Mouse (Mus musculus): Measurements from ENCODE around the gene Zfp598.

GRCm38 (mm10) chr17:24715556-24715955 lies 46.1 kb downstream of the Zfp598 start:
- TF ChIP-seq CTCF (IDR thresholded peaks at IDR 0.05; ENCODE audit: insufficient read depth, low read depth, low read length) (no peak), POLR2A (IDR thresholded peaks at IDR 0.05; ENCODE audit: insufficient read depth, low read depth, low read length) (no peak)

Measured in olfactory bulb, adult 2 months (tissue).